Mouse (Mus musculus) T-cell, adult 2 months (primary cell): ENCODE data around the gene Polr3c.
"Not testable (repeated sequence)": the region's sequence is repeated elsewhere in the genome, so short reads cannot be mapped to it uniquely, and the experiment has no call there.

Experiments
- DNase-seq: peaks from one replicate; pipeline ENCODE4 v3.0.0; 2022; ENCODE audit warnings: low spot score

The Polr3c gene

GRCm38 (mm10) chr3:96727343-96727827 is at the start of gene Polr3c, which contains the start of gene Rnf115:
Gene Polr3c, minus strand, starts transcription at chr3:96727628.
Gene Rnf115, plus strand, starts transcription at chr3:96727664.
- peak; percentile 87 for DNase-seq

GRCm38 (mm10) chr3:96777120-96777519 is 49.7 kb upstream of the Polr3c start:
- DNase-seq, result no peak

GRCm38 (mm10) chr3:96772949-96773348 is 45.5 kb upstream of the Polr3c start:
- no peak for DNase-seq

- no peak for DNase-seq
Measured at GRCm38 (mm10) chr3:96769971-96770370, 42.5 kb upstream of the Polr3c start.

GRCm38 (mm10) chr3:96764528-96764927 is 37.1 kb upstream of the Polr3c start:
- DNase-seq, result peak; percentile 13

GRCm38 (mm10) chr3:96759695-96760094 is 32.3 kb upstream of the Polr3c start:
- DNase-seq, result no peak

GRCm38 (mm10) chr3:96757691-96758090 is 30.3 kb upstream of the Polr3c start:
- DNase-seq, result no peak

- no peak for DNase-seq
Measured at GRCm38 (mm10) chr3:96755935-96756334, 28.5 kb upstream of the Polr3c start.

- DNase-seq, result no peak
Measured at GRCm38 (mm10) chr3:96746829-96747228, 19.4 kb upstream of the Polr3c start.

- DNase-seq, result no peak
Measured at GRCm38 (mm10) chr3:96744348-96744747, 16.9 kb upstream of the Polr3c start.

GRCm38 (mm10) chr3:96740279-96740678 is 12.9 kb upstream of the Polr3c start:
- DNase-seq, result not testable (repeated sequence)

GRCm38 (mm10) chr3:96737995-96738394 is 10.6 kb upstream of the Polr3c start:
- DNase-seq, result no peak

- DNase-seq, result no peak
Measured at GRCm38 (mm10) chr3:96737013-96737740, 9.7 kb upstream of the Polr3c start.

GRCm38 (mm10) chr3:96735200-96735599 is 7.8 kb upstream of the Polr3c start:
- DNase-seq, result no peak

- no peak for DNase-seq
Measured at GRCm38 (mm10) chr3:96733984-96734383, 6.6 kb upstream of the Polr3c start.

- no peak for DNase-seq
Measured at GRCm38 (mm10) chr3:96730785-96731184, 3.4 kb upstream of the Polr3c start.

GRCm38 (mm10) chr3:96729403-96729784 is 2.0 kb upstream of the Polr3c start:
- peak; percentile 45 for DNase-seq

GRCm38 (mm10) chr3:96728634-96729402 is 1.4 kb upstream of the Polr3c start:
- DNase-seq, result no peak

GRCm38 (mm10) chr3:96727828-96728633 is 603 bp upstream of the Polr3c start:
- DNase-seq, result peak; percentile 23

GRCm38 (mm10) chr3:96719173-96719572 is 8.3 kb downstream of the Polr3c start:
- no peak for DNase-seq

- no peak for DNase-seq
Measured at GRCm38 (mm10) chr3:96715854-96716253, 11.6 kb downstream of the Polr3c start.

- DNase-seq, result no peak
Measured at GRCm38 (mm10) chr3:96714286-96714685, 13.1 kb downstream of the Polr3c start.
